In genomic region chr13:46510460-46510859, GRCm38 (mm10) we compare ENCODE assay signal across 33 mouse cellular contexts.
"Had no signal": no experiment of that assay in that cellular context is flagged by ENCODE, and none has a peak within 500 bp of the region (broad histone marks: within the 10 kb centered on the region; RNA-seq: fewer than 3 reads in every experiment).

No protein-coding gene starts in this region.

- H3K4me2 ChIP-seq: heart, embryonic 13.5 days; heart, embryonic 15.5 days; hindbrain, embryonic 12.5 days; hindbrain, embryonic 13.5 days; hindbrain, embryonic 14.5 days; hindbrain, embryonic 15.5 days; intestine, embryonic 15.5 days; kidney, embryonic 15.5 days had no signal

- H3K36me3 ChIP-seq: heart, embryonic 15.5 days; hindbrain, embryonic 10.5 days; hindbrain, embryonic 12.5 days; hindbrain, embryonic 13.5 days; hindbrain, embryonic 15.5 days; intestine, embryonic 15.5 days; kidney, embryonic 15.5 days had no signal

- H3K27ac ChIP-seq: heart, embryonic 13.5 days; heart, embryonic 15.5 days; hindbrain, embryonic 10.5 days; hindbrain, embryonic 12.5 days; hindbrain, embryonic 13.5 days; hindbrain, embryonic 14.5 days; hindbrain, embryonic 15.5 days; hindbrain, postnatal 0 days; intestine, embryonic 15.5 days; kidney, embryonic 15.5 days; kidney, postnatal 0 days; layer of hippocampus, adult 2 months; left cerebral cortex, adult 2 months had no signal

- H3K4me3 ChIP-seq: heart, embryonic 13.5 days; heart, embryonic 15.5 days; hindbrain, embryonic 10.5 days; hindbrain, embryonic 12.5 days; hindbrain, embryonic 13.5 days; hindbrain, embryonic 15.5 days; intestine, embryonic 15.5 days; kidney, embryonic 15.5 days; layer of hippocampus, adult 2 months; left cerebral cortex, adult 2 months had no signal

- DNase-seq: heart, postnatal 10 days; heart, postnatal 14 days; heart, postnatal 36 days; heart, postnatal 4 days; kidney, adult 11 months; kidney, adult 18-20 months; kidney, adult 2 months; kidney, adult 8-10 months; kidney, adult 9 months; kidney, postnatal 10 days; kidney, postnatal 14 days; kidney, postnatal 25 days; kidney, postnatal 36 days; kidney, postnatal 4 days; layer of hippocampus, adult 9-11 months; layer of hippocampus, postnatal 36 days had no signal

- H3K27me3 ChIP-seq: heart, embryonic 13.5 days; heart, embryonic 15.5 days; hindbrain, embryonic 12.5 days; hindbrain, embryonic 13.5 days; hindbrain, embryonic 15.5 days; intestine, embryonic 15.5 days; kidney, embryonic 15.5 days had no signal

- ATAC-seq: hindbrain, embryonic 16.5 days; hindbrain, postnatal 0 days; inflammation-experienced regulatory T-cells, adult 6 months; intestine, embryonic 15.5 days; intestine, embryonic 16.5 days; intestine, postnatal 0 days had no signal
